Mouse (Mus musculus) bone marrow macrophage, adult 2 months (primary cell): ENCODE results near the gene Il17ra.

Experiments used
- CTCF ChIP-seq: IDR thresholded peaks from 2 replicates; pipeline ENCODE4 v1.5.1; 2012; ENCODE audit warnings: low read depth, mild to moderate bottlenecking, low read length, moderate library complexity
- POLR2A ChIP-seq: IDR thresholded peaks from 2 replicates; pipeline ENCODE4 v1.6.1; 2012; ENCODE audit warnings: mild to moderate bottlenecking, low read depth, low read length, borderline replicate concordance

DNA sequence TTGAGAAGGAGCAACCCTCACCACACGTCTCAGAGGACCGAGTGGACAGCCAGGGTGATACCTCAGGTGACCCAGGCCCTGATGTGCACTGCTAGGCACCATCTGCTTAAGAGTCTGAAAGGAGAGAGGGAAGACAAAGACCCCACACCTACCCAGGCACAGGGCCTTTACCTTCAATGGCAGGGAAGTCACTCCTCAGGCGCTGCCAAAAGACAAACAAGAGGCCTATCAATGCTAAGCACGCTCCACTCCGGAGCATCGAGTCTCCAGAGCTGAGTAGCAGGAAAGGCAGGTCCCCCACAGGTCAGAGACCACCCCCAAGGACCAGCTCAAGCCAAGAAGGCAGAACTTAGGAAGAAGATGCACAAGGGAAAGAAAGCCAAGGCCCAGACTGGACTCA, 53.8 kb downstream of the Il17ra start:
- TF ChIP-seq POLR2A: no peak
- TF ChIP-seq CTCF: no peak
